Mouse (Mus musculus) monocyte, adult 2 months (primary cell): ENCODE measurements around the gene Galnt2.

Experiments
- DNase-seq, 2 experiments: peaks; one replicate each; pipeline ENCODE4 v3.0.0; 2022; ENCODE audit warnings: low spot score in 2 of 2, low read depth in 1 of 2

The Galnt2 gene

GRCm38 (mm10) chr8:124318612-124319315 is 87.6 kb downstream of the Galnt2 start:
- no peak for DNase-seq

- DNase-seq: no peak
These were observed 88.1 kb downstream of the Galnt2 start for GRCm38 (mm10) chr8:124319316-124319652.

DNA sequence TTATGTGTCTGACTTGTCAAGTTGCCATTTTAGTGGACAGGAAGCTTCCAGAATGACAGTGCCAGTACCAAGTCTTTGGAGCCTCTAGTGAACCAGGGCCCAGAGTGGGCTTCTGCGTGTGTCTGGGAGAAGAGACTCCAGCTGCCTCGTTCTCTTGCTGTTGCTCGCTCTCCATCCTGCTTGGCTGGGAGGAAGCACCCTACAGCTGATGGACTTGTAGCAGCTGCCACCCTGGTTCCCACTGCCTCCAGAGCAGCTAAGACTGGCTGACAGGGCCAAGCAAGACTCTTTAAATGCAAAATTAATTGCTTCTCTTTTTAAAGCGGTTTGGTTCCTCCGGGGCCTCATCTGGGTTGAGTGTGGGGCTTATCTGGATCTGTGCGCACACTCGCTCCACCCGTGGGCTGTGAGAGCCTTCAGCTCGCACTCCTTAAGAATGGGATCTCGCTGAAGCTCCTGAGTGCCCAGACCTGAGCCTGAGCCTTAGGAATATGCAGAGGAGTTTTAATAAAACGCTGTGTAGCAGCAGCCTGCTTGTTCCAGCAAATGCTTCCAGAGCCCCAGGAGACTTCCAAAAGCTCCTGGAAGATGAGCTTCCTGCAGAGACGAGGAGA is 90.1 kb downstream of the Galnt2 start:
- DNase-seq: no peak

- DNase-seq: no peak
These were observed 92.2 kb downstream of the Galnt2 start for GRCm38 (mm10) chr8:124323356-124323755.

GRCm38 (mm10) chr8:124328259-124328658 is 97.1 kb downstream of the Galnt2 start:
- DNase-seq: no peak

DNA sequence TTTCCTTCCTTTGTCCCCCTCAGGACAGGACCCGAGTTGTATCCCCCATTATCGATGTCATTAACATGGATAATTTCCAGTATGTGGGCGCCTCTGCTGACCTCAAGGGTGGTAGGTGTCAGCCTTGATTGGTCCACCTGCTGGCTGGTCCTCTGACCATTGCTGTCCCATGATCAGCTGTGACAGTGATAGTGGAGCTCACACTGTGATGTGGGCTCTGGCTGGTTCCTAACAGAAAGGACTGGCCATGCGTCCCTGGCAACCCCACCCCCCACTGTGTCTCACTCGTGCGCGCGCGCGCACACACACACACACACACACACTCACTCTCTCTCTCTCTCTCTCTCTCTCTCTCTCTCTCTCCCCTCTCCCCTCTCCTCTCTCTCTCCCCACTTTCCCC is 98.5 kb downstream of the Galnt2 start:
- DNase-seq: no peak

- DNase-seq: no peak
These were observed 99.2 kb downstream of the Galnt2 start for GRCm38 (mm10) chr8:124330433-124330832.

DNA sequence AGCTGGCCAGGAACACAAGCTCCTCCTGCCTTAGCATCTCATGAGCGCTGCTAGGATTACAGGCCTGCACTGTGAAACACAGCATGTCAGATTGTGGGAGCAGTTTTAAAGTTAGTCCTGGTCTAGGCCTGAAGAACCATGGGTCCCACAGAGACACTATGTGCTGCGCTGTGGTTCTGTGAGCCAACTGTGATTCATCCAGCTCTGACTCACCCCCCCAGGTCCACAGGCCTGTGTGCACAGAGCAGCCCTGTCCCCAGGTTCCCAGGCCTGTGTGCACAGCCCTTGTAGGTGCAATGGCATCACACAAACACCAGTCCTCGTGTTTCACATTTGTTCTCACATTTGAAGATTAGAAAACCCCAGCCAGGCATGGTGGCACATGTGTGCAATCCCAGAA is 99.9 kb downstream of the Galnt2 start:
- DNase-seq: no peak

DNA sequence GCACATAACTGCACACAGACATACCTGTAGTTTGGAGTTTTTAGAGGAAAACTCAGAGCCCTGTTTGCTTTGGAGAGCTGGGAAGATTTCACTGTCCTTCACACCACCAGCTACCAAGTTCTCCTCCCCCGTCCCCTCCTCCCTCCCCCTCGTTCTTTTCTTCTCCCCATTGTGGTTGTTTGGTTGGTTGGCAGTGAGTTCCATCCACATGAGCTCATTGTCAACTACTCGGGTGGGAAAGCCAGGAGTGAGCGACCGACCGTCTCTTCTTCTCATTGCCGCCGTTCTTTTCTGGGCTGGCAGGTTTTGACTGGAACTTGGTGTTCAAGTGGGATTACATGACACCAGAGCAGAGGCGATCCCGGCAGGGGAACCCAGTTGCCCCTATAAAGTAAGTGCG is 100.5 kb downstream of the Galnt2 start:
- DNase-seq: no peak

- no peak for DNase-seq
These were observed 105.1 kb downstream of the Galnt2 start for GRCm38 (mm10) chr8:124336302-124336701.

- no peak for DNase-seq
These were observed 108.6 kb downstream of the Galnt2 start for GRCm38 (mm10) chr8:124339742-124340141.

GRCm38 (mm10) chr8:124340360-124341068 is 109.3 kb downstream of the Galnt2 start:
- DNase-seq: no peak

DNA sequence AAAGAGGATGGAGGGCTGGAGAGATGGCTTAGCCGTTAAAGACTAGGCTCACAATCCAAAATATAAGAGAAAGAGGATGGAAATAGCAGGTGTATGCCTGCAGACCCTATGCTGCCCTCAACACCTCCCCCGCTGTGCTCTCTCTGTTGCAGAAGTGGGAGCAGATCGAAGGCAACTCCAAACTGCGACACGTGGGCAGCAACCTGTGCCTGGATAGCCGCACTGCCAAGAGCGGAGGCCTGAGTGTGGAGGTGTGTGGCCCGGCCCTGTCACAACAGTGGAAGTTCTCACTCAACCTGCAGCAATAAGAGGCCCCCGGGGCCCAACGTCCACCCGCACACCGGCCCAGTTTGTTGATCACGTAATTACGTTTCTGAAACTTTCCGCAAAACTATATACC is 112.0 kb downstream of the Galnt2 start:
- no peak for DNase-seq

GRCm38 (mm10) chr8:124343991-124344390 is 112.8 kb downstream of the Galnt2 start:
- DNase-seq: no peak

- DNase-seq: no peak
These were observed 113.9 kb downstream of the Galnt2 start for GRCm38 (mm10) chr8:124345098-124345497.

DNA sequence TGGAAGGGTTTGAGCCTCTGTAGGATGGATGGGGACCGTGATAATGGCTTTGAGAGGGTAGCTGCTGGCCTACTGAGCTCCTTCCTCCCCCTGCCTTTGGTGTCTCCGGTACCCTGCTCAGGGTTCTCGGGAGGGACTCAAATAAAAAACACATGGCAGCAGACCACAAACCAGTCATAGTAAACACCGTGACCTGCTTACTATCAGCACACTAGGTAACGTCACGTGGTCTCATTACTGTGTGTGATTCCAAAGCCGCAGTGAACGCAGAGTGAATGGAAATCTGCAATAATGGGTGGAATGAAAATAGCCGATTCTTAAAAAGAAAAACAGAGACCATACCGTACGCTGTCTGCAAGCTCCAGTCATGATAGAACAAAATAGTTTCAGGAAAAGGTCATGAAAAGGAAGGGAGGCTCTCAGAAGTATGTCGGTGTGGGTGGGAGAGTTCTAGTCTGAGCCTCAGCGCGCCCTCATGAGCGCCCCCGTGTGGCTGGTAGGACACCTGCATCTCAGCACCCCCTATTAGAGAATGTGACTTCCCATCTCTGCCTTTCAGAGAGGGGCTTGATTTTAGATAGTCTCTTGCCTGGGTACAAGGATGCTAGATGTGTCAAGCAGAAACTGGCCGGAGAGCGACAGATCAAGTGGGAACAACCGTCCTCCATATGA is 115.8 kb downstream of the Galnt2 start:
- DNase-seq: no peak

DNA sequence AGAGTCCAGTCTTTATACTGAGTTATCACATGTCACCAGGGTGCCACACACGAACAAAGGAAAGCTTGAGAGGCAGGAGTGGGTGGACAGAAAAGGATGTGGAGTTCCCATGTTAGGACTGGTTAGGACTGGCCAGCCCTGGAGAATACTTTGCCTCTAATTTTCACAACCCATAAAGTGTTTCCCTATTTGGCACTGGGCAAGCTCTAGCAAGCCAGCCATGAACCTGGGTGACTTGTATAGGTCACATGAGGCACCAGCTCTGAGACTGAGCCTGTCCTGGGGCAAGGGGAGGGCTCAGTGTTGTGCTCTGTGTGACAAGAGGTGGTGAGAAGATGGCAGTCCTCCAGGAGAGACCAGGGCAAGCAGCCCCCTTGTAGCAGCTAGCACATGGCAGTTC is 116.9 kb downstream of the Galnt2 start:
- DNase-seq: no peak

DNA sequence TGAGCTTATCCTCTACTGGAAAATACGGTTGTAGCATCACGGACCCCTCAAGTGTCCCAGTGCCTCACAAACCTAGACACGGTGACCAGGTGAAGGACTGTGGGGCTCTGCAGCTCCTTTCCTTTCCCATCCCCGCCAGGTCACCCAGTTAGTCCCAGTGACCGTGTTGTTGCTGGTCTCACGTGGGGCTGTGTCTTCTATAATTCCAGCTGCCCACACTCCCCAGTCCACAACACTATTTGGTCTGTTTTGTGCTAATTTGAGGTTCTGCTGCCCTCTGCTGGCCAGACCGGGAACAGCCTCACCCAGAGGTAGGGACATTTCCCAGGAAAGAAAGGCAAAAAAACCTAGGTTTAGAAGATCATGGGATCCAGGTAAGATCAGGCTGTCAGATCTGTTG is 118.5 kb downstream of the Galnt2 start:
- peak; percentile 18 to 61 for DNase-seq

GRCm38 (mm10) chr8:124351636-124352035 is 120.4 kb downstream of the Galnt2 start:
- no peak for DNase-seq

GRCm38 (mm10) chr8:124360911-124361310 is 129.7 kb downstream of the Galnt2 start:
- DNase-seq: no peak

GRCm38 (mm10) chr8:124361773-124362427 is 130.7 kb downstream of the Galnt2 start:
- no peak for DNase-seq
